Mouse (Mus musculus) ovary, adult 18-20 months (tissue): ENCODE results near the gene Rdh16.
A peak's percentile ranks its signal among the peaks of the same experiment; 100 is the strongest.
"Not testable (repeated sequence)": the region's sequence is repeated elsewhere in the genome, so short reads cannot be mapped to it uniquely, and the experiment has no call there.

Source experiments
- DNase-seq: peaks from one replicate; pipeline ENCODE4 v3.0.0; 2022; ENCODE audit warnings: low spot score, mixed read lengths

The Rdh16 gene

DNA sequence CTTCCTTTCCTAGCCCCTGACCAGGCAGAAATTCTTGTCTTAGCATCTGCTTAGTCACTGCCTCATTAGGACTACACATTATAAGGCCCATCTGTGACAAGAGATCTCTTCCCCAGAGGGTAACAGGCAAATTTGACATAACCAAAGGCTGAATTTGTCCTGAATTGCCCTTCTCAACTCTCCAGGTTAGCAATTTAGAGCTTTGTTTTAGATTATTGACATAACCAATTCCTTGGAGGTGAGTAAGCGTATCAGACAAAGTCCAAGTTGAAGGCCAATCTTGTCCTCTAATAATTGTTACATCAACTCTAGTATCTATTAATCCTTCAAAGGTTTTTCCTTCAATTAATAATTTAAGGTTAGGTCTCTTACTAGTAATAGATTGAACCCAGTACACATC lies 33.2 kb downstream of the Rdh16 start:
- not testable (repeated sequence) for DNase-seq

DNA sequence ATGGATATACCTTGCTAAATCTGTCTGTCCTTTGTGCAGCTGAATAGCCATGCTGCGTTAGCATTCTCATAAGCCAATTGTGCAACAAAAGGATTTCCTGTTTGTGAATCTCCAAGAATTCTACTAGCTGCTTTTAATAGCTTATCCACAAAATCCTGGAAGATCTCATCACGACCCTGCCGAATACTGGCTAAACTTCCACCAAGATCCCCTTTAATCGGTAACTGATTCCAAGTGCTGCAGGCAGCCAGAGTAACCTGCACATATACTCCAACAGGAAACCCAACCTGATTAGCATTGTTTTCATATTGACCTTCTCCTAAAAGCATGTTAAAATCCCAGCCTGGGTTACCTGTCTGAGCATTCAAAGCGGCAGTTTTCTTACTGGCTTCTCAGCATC lies 34.3 kb downstream of the Rdh16 start:
- no peak for DNase-seq

DNA sequence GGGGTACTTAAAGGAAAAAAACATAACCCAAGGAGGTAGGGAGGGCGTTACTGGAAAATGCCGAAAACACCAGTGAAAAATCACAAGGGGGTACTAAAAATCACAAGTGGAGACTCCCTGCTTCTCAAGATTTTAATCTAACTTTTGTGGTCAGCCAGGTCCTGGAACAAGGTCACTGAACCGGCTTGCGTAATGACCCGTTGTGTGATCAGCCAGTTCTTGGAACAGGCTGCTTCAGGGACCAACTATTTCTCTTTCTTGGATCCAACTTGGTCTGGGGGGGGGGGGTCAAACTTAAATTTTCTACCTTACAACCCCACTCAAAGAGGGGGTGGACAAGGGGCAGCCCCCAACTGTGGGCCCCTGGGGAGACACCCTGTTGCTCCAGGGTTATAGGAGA lies 36.8 kb downstream of the Rdh16 start:
- DNase-seq, result not testable (repeated sequence)

DNA sequence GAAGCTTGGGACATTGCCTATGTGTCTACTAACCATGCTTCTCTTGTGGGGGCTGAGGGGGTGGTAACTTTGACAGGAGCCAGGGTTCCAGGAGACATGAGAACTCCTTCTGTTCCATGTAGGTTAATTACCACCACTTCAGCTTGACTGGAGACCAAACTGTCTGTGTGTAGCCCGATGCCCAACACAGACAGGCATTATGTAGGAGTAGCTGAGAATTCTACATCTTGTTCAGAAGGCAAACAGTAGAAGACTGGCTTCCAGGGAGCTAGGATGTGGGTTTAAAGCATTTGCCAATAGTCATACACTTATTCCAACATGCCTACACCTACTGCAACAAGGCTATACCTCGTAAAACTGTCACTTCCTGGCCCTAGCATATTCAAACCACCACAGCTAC lies 37.6 kb downstream of the Rdh16 start:
- DNase-seq, result no peak

DNA sequence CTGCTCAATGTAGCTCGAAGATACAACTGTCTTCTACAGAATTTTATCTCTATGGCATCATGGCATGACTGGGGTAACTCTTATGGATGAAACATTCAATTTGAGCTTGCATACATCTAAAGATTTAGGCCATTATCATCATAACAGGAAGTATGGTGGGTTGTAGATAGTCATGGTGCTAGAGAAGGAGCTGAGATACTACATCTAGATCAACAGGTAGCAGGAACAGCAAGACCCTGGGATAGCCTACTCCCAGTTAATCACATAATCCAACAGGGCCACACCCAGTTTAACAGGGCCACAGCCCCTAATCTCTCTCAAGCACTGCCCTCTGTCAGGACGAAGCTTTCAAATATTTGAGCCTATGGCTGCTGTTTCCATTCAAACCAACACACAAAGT lies 39.8 kb downstream of the Rdh16 start:
- DNase-seq, result no peak

DNA sequence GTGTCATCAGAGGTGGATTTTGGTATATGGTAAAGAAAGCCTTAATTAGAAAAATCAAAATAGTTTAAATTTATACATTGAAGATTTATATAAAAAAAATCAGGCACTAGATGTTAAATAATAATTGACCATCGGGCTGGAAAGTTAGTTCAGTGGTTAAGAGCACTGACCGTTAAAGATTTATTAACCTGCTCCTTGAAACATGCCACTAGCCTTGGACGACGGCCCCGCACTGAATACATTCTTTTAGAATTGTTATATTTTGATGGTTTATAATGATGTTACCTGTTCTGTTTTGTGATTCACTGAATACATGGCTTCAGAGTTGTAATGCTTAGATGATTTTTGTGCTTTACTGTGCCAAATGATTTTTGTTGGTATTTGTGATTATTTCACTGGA lies 45.0 kb downstream of the Rdh16 start:
- not testable (repeated sequence) for DNase-seq

DNA sequence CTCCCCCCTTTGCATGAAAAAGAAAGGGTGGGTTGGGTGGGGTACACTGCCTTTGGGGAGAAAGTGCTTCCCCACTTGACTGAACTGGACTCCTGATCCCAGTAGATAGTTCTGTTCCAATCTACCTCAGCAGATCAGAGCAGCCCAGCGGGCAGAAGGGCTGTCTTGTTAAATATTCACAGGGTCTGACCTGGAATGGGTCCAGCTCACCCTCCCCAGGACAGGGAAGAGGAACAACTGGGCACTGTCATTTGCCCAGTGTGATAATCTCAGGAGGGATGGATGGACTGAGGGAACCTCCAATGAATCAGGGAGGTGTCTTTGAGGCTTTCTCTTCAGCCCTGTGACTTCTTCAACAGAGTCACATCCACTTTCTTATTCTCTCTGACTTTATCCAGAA lies 47.1 kb downstream of the Rdh16 start:
- no peak for DNase-seq

DNA sequence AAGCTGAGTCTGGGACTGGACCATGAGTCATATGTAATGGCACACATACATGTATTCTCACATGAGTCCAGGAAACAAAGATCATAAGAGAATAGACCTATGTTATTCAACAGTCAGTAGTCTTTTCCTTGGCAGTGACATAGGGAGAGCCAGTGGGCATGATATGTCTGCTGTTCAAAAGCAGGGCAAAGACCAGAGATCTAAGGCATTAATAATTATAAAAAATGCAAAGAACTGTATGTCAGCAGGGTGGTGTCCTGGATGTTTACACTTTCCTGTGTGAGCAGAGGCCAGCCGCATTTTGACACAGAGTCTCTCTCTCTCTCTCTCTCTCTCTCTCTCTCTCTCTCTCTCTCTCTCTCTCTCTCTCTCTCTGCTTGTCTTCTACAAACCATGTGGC lies 48.7 kb downstream of the Rdh16 start, which contains the start of gene Rdh19:
Gene Rdh19, plus strand, starts transcription at position 301 of the 400 bp plus-strand sequence.
- DNase-seq, result no peak

DNA sequence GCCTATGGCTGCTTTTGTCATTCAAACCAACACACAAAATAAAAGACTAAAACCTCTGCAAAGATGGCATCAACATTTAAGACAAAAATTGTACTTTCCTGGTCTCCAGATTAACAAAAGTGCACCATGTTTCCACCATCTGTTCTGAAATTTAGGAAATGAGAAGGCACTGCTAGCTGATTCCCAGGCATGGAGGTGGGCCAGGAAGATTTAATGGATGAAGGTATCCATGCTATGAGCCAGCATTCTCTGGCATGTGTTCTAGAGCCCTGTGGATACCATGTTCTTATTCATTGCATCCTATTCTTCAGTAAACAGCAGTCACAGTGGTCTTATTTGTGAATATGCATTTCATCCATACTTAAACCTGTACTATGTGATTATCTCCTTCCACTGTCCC lies 55.4 kb downstream of the Rdh16 start:
- no peak for DNase-seq

DNA sequence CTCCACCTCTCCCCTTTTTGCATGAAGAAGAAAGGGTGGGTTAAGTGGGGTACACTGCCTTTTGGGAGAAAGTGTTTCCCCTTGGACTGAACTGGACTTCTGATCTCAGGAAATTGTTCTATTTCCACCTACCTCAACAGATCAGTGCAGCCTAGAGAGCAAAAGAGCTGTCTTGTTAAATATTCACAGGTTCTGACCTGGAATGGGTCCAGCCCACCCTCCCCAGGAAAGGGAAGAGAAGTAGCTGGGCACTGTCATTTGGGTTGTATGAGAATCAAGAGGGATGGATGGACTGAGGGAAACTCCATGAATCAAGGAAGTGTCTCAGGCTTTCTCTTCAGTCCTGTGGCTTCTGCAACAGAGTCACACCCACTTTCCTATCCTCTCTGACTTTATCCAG lies 64.0 kb downstream of the Rdh16 start:
- DNase-seq, result no peak

DNA sequence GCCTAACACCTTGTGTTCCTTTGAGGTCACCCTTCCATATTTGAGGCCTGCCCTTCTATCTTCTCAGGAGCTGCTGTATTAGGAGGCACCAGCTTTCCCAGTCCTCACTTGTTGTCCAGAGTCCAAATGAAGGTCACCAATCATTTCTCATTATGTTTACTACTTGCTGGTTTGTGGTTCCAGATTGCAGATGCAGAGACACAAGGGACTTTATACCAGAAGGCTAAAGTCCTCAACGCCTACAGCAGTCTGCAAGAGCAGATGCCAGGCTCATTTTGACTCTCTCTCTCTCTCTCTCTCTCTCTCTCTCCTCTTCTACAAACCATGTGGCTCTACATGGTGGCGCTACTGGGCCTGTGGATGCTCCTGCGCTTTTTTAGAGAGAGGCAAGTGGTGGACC lies 65.3 kb downstream of the Rdh16 start, which contains the start of gene Rdh16f2:
Gene Rdh16f2, plus strand, starts transcription at position 243 of the 400 bp plus-strand sequence.
- no peak for DNase-seq

DNA sequence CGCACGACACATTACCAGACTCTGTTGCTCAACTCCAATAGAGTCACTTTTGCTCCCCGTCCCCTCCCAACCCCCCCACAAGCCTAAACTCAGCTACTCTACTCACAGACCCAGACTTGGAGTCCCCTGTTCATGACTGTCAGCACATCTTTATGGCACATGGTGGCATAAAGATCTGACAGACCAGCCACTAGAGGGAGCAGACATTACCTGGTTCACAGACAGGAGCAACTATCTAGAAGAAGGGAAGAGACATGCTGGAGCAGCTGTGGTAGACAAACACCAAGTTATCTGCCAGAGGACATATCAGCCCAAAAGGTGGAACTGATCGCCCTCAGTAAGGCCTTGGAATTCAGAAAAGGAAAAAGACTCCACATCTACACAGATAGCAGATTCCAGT lies 71.5 kb downstream of the Rdh16 start:
- DNase-seq, result no peak

DNA sequence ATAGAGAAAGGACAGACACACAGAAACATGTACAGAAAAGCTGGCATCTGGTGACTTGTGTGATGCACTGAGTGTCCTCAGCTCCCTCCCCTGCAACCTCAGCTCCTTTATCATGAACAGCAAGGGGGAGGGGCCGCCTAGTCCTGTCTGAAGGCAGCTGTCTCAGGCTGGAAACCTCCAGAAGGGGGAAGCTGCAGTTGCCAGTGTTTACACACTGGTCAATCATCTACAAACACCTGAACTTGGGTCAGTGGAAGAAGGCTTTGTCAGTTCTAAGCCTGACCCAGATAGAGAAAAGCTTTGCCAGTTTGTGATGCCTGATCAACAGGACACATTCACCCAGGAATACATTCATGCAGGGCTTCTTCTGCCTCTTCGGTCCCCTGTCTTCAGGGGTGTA lies 76.7 kb downstream of the Rdh16 start:
- DNase-seq, result no peak

DNA sequence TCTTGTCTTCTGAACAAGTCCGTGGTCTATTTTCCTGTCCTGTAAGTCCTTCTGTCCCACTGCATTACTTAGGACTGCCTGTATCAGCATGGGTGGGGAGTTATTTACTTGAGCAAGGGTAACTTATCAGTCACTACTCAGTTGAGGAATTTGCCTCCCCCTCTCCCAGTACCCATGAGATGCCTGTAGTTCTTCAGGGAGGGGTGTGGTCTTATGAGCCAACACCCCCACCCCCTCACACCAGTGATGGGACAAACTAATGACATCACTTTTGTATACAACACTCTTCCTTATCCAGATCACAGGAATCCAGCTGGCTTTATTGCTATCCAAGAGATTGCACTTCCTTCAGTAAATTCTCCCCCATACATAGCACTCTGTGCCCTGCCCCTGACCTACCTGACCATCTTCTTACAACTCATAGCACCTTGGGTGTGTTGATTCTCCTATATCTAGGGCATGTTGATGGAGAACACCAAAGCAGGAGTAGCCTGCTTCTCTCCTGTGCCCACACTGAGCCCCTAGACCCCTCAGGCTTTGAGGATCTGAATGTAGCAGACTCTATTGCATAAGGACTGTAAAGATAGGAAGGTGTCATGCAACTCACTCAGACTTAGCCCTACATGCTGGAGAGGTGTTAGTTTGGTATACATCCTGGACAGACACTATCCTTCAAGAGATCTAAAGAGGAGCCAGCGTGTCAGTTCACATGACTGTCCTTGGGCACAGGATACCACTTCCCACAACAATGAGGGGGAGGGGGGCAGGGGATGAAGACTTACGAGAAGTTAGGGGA lies 77.5 kb downstream of the Rdh16 start:
- no peak for DNase-seq

DNA sequence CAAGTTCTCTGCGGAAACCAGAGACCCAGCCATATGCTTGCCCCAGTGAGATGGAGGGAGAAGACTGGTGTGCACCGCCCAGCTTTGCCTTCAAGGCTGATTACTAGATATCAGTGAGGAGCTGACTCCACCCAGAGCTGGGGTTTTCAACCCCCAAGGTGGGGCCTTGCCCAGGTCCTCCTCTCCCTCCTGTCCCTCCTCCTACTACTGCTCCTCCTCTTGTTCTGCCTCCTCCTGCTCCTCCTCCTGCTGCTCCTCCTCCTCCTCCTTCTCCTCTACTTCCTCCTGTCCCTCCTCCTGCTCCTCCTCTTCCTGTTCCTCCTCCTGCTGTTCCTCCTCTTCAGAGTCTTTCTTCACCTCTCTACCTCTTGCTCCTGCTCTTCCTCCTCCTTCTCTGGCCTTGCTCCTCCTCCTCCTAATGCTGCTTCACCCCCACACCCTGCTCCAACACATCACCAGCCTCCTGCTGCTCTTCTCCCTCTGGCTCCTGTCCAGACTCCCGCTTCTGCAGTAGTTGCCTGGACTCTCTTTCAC lies 78.3 kb downstream of the Rdh16 start:
- peak; percentile 59 for DNase-seq

DNA sequence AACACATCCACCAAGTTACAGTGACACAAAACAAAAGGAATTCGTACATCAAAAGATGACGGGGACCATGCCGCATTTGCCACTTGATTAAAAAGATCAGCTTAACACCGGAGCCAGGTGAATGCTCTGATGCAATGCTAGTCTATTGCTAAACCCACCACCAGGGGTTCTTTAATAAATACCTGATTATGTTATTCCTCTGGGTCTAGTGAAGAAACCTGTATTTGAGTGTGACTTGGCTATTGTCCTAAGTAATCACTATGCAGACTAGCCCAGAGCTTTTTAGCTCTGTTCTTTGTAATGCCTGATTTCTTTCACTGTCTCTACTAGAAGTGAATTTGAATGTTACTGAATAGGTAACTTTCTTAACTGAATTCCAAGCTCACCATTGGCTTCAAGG lies 80.1 kb downstream of the Rdh16 start:
- DNase-seq, result no peak

DNA sequence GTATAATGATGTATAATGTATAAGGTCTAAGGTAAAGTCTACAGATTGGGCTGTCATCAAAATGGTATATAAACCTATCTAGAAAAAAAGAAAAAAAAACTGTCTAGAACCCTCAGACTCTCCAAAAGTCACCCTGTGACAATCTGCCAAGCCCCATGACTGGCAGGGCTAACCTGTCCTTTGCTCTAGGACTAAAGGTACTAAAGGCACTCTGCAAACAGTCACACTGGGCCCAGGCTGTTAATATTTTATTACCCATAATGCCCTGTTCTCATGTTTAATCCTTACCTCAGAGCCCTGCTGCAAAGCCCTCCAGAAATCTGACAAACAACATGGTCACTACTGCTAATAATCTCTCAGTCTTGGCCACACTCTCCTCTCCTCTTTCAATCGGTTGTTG lies 85.6 kb downstream of the Rdh16 start:
- no peak for DNase-seq

DNA sequence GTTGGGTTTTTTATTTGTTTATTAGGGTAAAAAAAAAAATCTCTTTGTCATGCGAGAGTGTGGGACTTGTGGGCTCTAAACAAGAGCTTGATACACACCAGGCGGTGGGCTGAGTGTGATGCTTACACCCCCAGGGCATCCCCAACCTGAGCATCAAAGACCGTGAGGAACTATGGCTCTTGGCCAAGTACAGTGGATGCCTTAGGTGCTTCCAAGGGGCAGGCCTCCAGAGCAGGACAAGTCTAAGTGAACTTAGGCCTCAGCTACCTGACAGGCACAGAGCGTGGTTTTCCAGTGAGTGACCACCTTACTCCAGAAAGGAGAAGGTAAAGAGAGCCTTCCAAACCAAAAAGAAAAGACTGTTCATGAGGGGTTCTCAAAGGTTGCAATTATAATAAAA lies 86.0 kb downstream of the Rdh16 start:
- no peak for DNase-seq

DNA sequence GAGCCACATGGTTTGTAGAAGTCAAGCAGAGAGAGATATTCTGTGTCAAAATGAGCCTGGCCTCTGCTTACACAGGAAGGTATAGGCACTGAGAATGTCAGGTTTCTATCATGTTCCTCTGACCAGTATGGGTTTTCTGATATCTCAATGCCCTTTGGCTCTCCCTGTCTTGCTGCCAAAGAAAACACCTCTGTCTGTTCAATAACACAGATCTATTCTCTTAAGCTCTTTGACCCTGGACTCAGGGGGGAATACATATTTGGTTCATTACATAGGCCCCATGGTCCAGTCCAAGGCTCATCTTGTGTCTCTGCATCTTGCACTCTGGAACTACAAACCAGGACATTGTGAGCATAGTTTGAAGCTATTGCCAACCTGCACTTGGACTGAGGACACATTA lies 87.7 kb downstream of the Rdh16 start, which contains the start of gene Rdh7:
Gene Rdh7, minus strand, starts transcription at position 213 of the 400 bp plus-strand sequence.
- no peak for DNase-seq

DNA sequence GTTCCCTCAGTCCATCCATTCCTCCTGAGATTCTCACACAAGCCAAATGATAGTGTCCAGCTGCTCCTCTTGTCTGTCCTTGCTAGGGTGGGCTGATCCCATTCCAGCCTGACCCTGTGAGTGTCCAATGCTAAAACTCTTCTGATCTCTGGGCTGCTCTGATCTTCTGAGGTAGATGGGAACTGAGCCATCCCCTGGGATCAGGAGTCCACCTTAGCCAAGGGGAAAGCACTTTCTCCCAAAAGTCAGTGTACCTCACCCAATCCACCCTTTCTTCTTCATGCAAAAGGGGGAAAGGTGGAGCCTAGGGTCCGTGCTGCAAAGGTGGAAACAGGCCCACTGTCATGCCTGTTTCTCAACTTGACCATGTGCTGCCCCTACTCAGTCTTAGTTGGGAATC lies 90.5 kb downstream of the Rdh16 start:
- no peak for DNase-seq

DNA sequence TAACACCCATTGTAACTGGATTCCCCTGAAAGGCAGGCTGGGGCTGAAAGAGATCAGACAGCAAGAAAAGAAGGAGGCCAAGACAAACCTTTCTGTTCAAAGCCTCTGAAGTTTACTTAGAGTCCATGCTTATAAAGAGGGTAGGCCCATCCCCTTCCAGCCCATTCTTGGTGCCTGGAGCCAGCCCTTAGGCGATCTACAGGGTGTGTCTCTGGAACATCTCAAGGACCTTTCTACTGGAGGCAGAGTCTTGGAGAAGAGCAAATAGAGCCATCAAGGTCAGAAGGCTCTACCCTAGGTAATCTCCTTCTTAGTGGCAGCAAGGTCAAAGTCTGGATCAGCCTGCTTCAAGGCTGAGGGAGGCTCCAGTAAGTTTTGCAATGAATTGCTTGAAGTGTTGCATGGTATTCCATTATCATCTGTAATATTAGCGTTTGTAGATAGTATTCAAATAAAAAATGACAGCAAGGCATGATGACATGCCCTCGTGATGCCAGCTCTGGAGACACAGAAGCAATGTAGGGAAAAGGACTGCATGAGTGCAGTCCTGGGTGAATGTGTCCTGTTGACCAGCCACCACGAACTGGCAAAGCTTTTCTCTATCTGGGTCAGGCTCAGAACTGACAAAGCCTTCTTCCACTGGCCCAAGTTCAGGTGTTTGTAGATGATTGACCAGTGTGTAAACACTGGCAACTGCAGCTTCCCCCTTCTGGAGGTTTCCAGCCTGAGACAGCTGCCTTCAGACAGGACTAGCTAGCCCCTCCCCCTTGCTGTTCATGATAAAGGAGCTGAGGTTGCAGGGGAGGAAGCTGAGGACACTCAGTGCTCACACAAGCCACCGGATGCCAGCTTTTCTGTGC lies 92.4 kb downstream of the Rdh16 start:
- DNase-seq, result not testable (repeated sequence)
